Mouse (Mus musculus) layer of hippocampus, adult 11-12 months (tissue): ENCODE measurements around the gene Asic1.

Experiments used
- DNase-seq: peaks from one replicate; pipeline ENCODE4 v3.0.0; 2022; ENCODE audit warnings: low spot score

The Asic1 gene

GRCm38 (mm10) chr15:99701999-99702900, 32.1 kb downstream of the Asic1 start, which contains the start of gene Smarcd1:
Smarcd1 (plus strand) TSS chr15:99702129.
- peak; percentile 94 for DNase-seq

- no peak for DNase-seq
Measured at GRCm38 (mm10) chr15:99703104-99703503, 32.9 kb downstream of the Asic1 start.

- DNase-seq: no peak
Measured at GRCm38 (mm10) chr15:99703676-99704040, 33.5 kb downstream of the Asic1 start.

GRCm38 (mm10) chr15:99704041-99704681, 34.0 kb downstream of the Asic1 start:
- DNase-seq: no peak

GRCm38 (mm10) chr15:99704881-99705280, 34.7 kb downstream of the Asic1 start:
- DNase-seq: peak; percentile 55

GRCm38 (mm10) chr15:99705440-99706048, 35.4 kb downstream of the Asic1 start, which contains the start of gene Gm17349:
Gm17349 (minus strand) TSS chr15:99705490.
- DNase-seq: peak; percentile 76

- no peak for DNase-seq
Measured at GRCm38 (mm10) chr15:99708176-99708575, 38.0 kb downstream of the Asic1 start.

- DNase-seq: no peak
Measured at GRCm38 (mm10) chr15:99710221-99711190, 40.3 kb downstream of the Asic1 start.

GRCm38 (mm10) chr15:99711491-99711890, 41.3 kb downstream of the Asic1 start:
- no peak for DNase-seq

- DNase-seq: no peak
Measured at GRCm38 (mm10) chr15:99712666-99713559, 42.7 kb downstream of the Asic1 start.

- DNase-seq: no peak
Measured at GRCm38 (mm10) chr15:99713569-99713968, 43.4 kb downstream of the Asic1 start.

- no peak for DNase-seq
Measured at GRCm38 (mm10) chr15:99714206-99714605, 44.0 kb downstream of the Asic1 start.

GRCm38 (mm10) chr15:99714858-99715257, 44.7 kb downstream of the Asic1 start:
- DNase-seq: peak; percentile 89

GRCm38 (mm10) chr15:99715361-99715865, 45.2 kb downstream of the Asic1 start:
- DNase-seq: peak; percentile 85

- peak; percentile 54 for DNase-seq
Measured at GRCm38 (mm10) chr15:99715982-99716746, 46.0 kb downstream of the Asic1 start.

GRCm38 (mm10) chr15:99716814-99717213, 46.6 kb downstream of the Asic1 start:
- peak; percentile 58 for DNase-seq

GRCm38 (mm10) chr15:99717386-99718334, 47.5 kb downstream of the Asic1 start, which contains the start of gene Gpd1:
Gpd1 (plus strand) TSS chr15:99717515.
- DNase-seq: peak; percentile 75

- DNase-seq: no peak
Measured at GRCm38 (mm10) chr15:99718461-99719021, 48.4 kb downstream of the Asic1 start.
